8 mouse cellular contexts compared by ENCODE assay signal in genomic region chr7:28741709-28742438, GRCm38 (mm10). TPM values are rescaled to one million over a fixed set of nuclear protein-coding genes. Genes with fewer than 3 reads are reported as not detected.
DNase-seq lines count a peak whose midpoint lies in the region; ATAC-seq and TF ChIP-seq lines count a peak whose summit lies in the region.

Mrps12 (minus strand) TSS chr7:28741820.
Sars2 (plus strand) TSS chr7:28741992.

- peak; percentile 99 for ATAC-seq in forebrain, embryonic 12.5 days (ENCODE audit: low FRiP score)
- peak; percentile 96 for ATAC-seq in heart, postnatal 0 days (ENCODE audit: insufficient read depth, low read depth)
- peak; percentile 96 for ATAC-seq in liver, embryonic 16.5 days (ENCODE audit: low read depth)
- peak; percentile 99 for ATAC-seq in neural tube, embryonic 13.5 days (ENCODE audit: low read depth)

- H3K9ac ChIP-seq in forebrain, embryonic 12.5 days: peak within 1 kb of the TSS; percentile 82
- peak within 1 kb of the TSS; percentile 80 for H3K9ac ChIP-seq in heart, postnatal 0 days (replicated peaks; ENCODE audit: low read depth, low read length)
- peak within 1 kb of the TSS; percentile 74 for H3K9ac ChIP-seq in liver, embryonic 16.5 days (ENCODE audit: low read depth, low read length)
- H3K9ac ChIP-seq in neural tube, embryonic 13.5 days: peak within 1 kb of the TSS; percentile 87

- TF ChIP-seq CTCF in E14TG2a.4 (conservative IDR thresholded peaks at IDR 0.05; ENCODE audit: low read length): peak; percentile 50
- TF ChIP-seq CTCF in heart, postnatal 0 days (IDR thresholded peaks at IDR 0.05; ENCODE audit: low read depth): peak; percentile 87
- peak; percentile 66; the same call in 1 of the 2 replicates for TF ChIP-seq CTCF in testis, adult 2 months (IDR thresholded peaks at IDR 0.05; ENCODE audit: control insufficient read depth, insufficient read depth, insufficient replicate concordance, low read depth, low read length)

- H3K27me3 ChIP-seq in E14TG2a.4 (ENCODE audit: insufficient read depth, low read length): no peaks in the 10 kb centered on the region
- H3K27me3 ChIP-seq in forebrain, embryonic 12.5 days: no peaks in the 10 kb centered on the region
- H3K27me3 ChIP-seq in heart, postnatal 0 days (ENCODE audit: control insufficient read depth, insufficient read depth, low read length): no peaks in the 10 kb centered on the region
- H3K27me3 ChIP-seq in liver, embryonic 16.5 days (ENCODE audit: control insufficient read depth, insufficient read depth, low read depth, low read length): no peaks in the 10 kb centered on the region
- H3K27me3 ChIP-seq in neural tube, embryonic 13.5 days: no peaks in the 10 kb centered on the region
- no peaks in the 10 kb centered on the region for H3K27me3 ChIP-seq in testis, adult 2 months (ENCODE audit: control insufficient read depth, insufficient read depth, low read length)

- TF ChIP-seq POLR2A in testis, adult 2 months (IDR thresholded peaks at IDR 0.05; ENCODE audit: control insufficient read depth, low read depth, low read length): peak; percentile 82; the same call in 1 of the 2 replicates

- under 1% methylated on average over 39 of the region's 39 CpGs for WGBS in forebrain, embryonic 12.5 days
- WGBS in heart, postnatal 0 days: under 1% methylated on average over 39 of the region's 39 CpGs
- under 1% methylated on average over 39 of the region's 39 CpGs for WGBS in liver, embryonic 16.5 days (ENCODE audit: insufficient replicate concordance)
- under 1% methylated on average over 39 of the region's 39 CpGs for WGBS in neural tube, embryonic 13.5 days

- H3K9me3 ChIP-seq in E14TG2a.4 (ENCODE audit: low read length): no peaks in the 10 kb centered on the region
- no peaks in the 10 kb centered on the region for H3K9me3 ChIP-seq in forebrain, embryonic 12.5 days
- H3K9me3 ChIP-seq in heart, postnatal 0 days (replicated peaks; ENCODE audit: control insufficient read depth, low read length): no peaks in the 10 kb centered on the region
- H3K9me3 ChIP-seq in liver, embryonic 16.5 days (replicated peaks; ENCODE audit: control insufficient read depth, low read length): no peaks in the 10 kb centered on the region
- no peaks in the 10 kb centered on the region for H3K9me3 ChIP-seq in neural tube, embryonic 13.5 days

- peaks cover 49% of the 10 kb centered on the region for H3K4me1 ChIP-seq in E14TG2a.4 (replicated peaks; ENCODE audit: low read depth, low read length)
- H3K4me1 ChIP-seq in forebrain, embryonic 12.5 days: peaks cover 15% of the 10 kb centered on the region
- peaks cover 13% of the 10 kb centered on the region for H3K4me1 ChIP-seq in heart, postnatal 0 days (ENCODE audit: control insufficient read depth, insufficient read depth)
- peaks cover 12% of the 10 kb centered on the region for H3K4me1 ChIP-seq in liver, embryonic 16.5 days (ENCODE audit: control insufficient read depth, low read depth, low read length)
- peaks cover 21% of the 10 kb centered on the region for H3K4me1 ChIP-seq in neural tube, embryonic 13.5 days (replicated peaks)
- peaks cover 9% of the 10 kb centered on the region for H3K4me1 ChIP-seq in testis, adult 2 months (ENCODE audit: control insufficient read depth, insufficient read depth, low read length)

- H3K36me3 ChIP-seq in E14TG2a.4 (ENCODE audit: insufficient read depth, low read length): peaks cover 66% of the 10 kb centered on the region
- peaks cover 41% of the 10 kb centered on the region for H3K36me3 ChIP-seq in forebrain, embryonic 12.5 days (replicated peaks)
- peaks cover 27% of the 10 kb centered on the region for H3K36me3 ChIP-seq in heart, postnatal 0 days (replicated peaks; ENCODE audit: control insufficient read depth, insufficient read depth, low read length)
- H3K36me3 ChIP-seq in liver, embryonic 16.5 days (ENCODE audit: control insufficient read depth, insufficient read depth): no peaks in the 10 kb centered on the region
- H3K36me3 ChIP-seq in neural tube, embryonic 13.5 days: peaks cover 39% of the 10 kb centered on the region
- H3K36me3 ChIP-seq in testis, adult 2 months (ENCODE audit: control insufficient read depth, insufficient read depth, low read length): no peaks in the 10 kb centered on the region

- peak; percentile 98 for DNase-seq in c-Kit-positive CD71-positive TER-119-positive erythroid progenitor cells, embryonic 14.5 days (ENCODE audit: low spot score)
- DNase-seq in heart, postnatal 0 days (ENCODE audit: low spot score): peak; percentile 100
- peak; percentile 94 to 97 for DNase-seq in kidney, postnatal 4 days

- H3K4me3 ChIP-seq in E14TG2a.4 (replicated peaks; ENCODE audit: low read length): peak within 1 kb of the TSS; percentile 98
- H3K4me3 ChIP-seq in forebrain, embryonic 12.5 days (replicated peaks): peak within 1 kb of the TSS; percentile 65
- H3K4me3 ChIP-seq in heart, postnatal 0 days (ENCODE audit: low read depth, low read length): peak within 1 kb of the TSS; percentile 93
- peak within 1 kb of the TSS; percentile 67 for H3K4me3 ChIP-seq in liver, embryonic 16.5 days (ENCODE audit: low read depth, low read length)
- peak within 1 kb of the TSS; percentile 61 for H3K4me3 ChIP-seq in neural tube, embryonic 13.5 days
- peak within 1 kb of the TSS; percentile 100 for H3K4me3 ChIP-seq in testis, adult 2 months (ENCODE audit: control insufficient read depth, low read depth, low read length)

- H3K27ac ChIP-seq in forebrain, embryonic 12.5 days: peak within 1 kb of the TSS; percentile 71
- peak within 1 kb of the TSS; percentile 94 for H3K27ac ChIP-seq in heart, postnatal 0 days (ENCODE audit: low read depth)
- peak within 1 kb of the TSS; percentile 71 for H3K27ac ChIP-seq in liver, embryonic 16.5 days (ENCODE audit: low read length)
- peak within 1 kb of the TSS; percentile 78 for H3K27ac ChIP-seq in neural tube, embryonic 13.5 days (replicated peaks)
- peak within 1 kb of the TSS; percentile 99 for H3K27ac ChIP-seq in testis, adult 2 months (ENCODE audit: control insufficient read depth, insufficient read depth, low read depth, low read length)

- peak within 1 kb of the TSS; percentile 91 for H3K4me2 ChIP-seq in forebrain, embryonic 12.5 days
- peak within 1 kb of the TSS; percentile 96 for H3K4me2 ChIP-seq in heart, postnatal 0 days (ENCODE audit: low read depth, low read length)
- peak within 1 kb of the TSS; percentile 67 for H3K4me2 ChIP-seq in liver, embryonic 16.5 days (ENCODE audit: low read depth, low read length)
- peak within 1 kb of the TSS; percentile 87 for H3K4me2 ChIP-seq in neural tube, embryonic 13.5 days

- TF ChIP-seq EP300 in heart, postnatal 0 days (IDR thresholded peaks at IDR 0.05; ENCODE audit: low read depth): peak; percentile 33; the same call in 1 of the 2 replicates

RNA-seq across cellular contexts. Expression of gene Mrps12, which starts in this region (rescaled TPM):
- polyA plus RNA-seq in forebrain, embryonic 12.5 days (2016; fragmentation: Nextera tagmentation; extraction: Ambion mirVana): 118 and 131 TPM in 2 replicates
- total RNA-seq in heart, postnatal 0 days (2014; rRNA removed; ENCODE audit: low replicate concordance): 73.9 and 95.4 TPM in 2 replicates
- polyA plus RNA-seq in heart, postnatal 0 days (2015; fragmentation: Nextera tagmentation; extraction: Ambion mirVana): 133 and 134 TPM in 2 replicates
- 73.3 and 73.7 TPM in 2 replicates for polyA plus RNA-seq in liver, embryonic 16.5 days (2015; fragmentation: Nextera tagmentation; extraction: Ambion mirVana)
- 115 and 122 TPM in 2 replicates for polyA plus RNA-seq in neural tube, embryonic 13.5 days (2015; fragmentation: Nextera tagmentation; extraction: Ambion mirVana)
- polyA plus RNA-seq in testis, adult 2 months (2012; rRNA removed): 29.5 and 39.3 TPM in 2 replicates

RNA-seq across cellular contexts. Expression of gene Sars2, which starts in this region (rescaled TPM):
- polyA plus RNA-seq in forebrain, embryonic 12.5 days (2016; fragmentation: Nextera tagmentation; extraction: Ambion mirVana): 27.9 and 28.9 TPM in 2 replicates
- 22.6 and 33.4 TPM in 2 replicates for total RNA-seq in heart, postnatal 0 days (2014; rRNA removed; ENCODE audit: low replicate concordance)
- polyA plus RNA-seq in heart, postnatal 0 days (2015; fragmentation: Nextera tagmentation; extraction: Ambion mirVana): 15.8 and 17.0 TPM in 2 replicates
- polyA plus RNA-seq in liver, embryonic 16.5 days (2015; fragmentation: Nextera tagmentation; extraction: Ambion mirVana): 10.5 and 11.2 TPM in 2 replicates
- 23.0 and 24.6 TPM in 2 replicates for polyA plus RNA-seq in neural tube, embryonic 13.5 days (2015; fragmentation: Nextera tagmentation; extraction: Ambion mirVana)
- polyA plus RNA-seq in testis, adult 2 months (2012; rRNA removed): 12.5 and 13.6 TPM in 2 replicates

Comparison
In these comparisons a context has a peak if more than half of its experiments do, and no peak if none do; other contexts are left out.
1. Peak in every context shown above with its lines: DNase-seq, ATAC-seq, H3K4me3 ChIP-seq and H3K27ac ChIP-seq.